Mouse (Mus musculus): ENCODE measurements at regions not wholly inside any gene's neighbourhood (a gene's known extent, or its start where the extent isn't known, plus 50 kb on each side); places are given as distances from the start of the nearest gene placed in this dataset.

- TF ChIP-seq CTCF (IDR thresholded peaks at IDR 0.05; ENCODE audit: low read depth, low read length) (no peak), POLR2A (IDR thresholded peaks at IDR 0.05; ENCODE audit: insufficient read depth, low read length) (no peak), EP300 (IDR thresholded peaks at IDR 0.05; ENCODE audit: insufficient read depth, low read depth, low read length) (no peak)
Observed at GRCm38 (mm10) chr9:61553626-61554025, 181.5 kb downstream of the Tle3 start.
